Mouse (Mus musculus): ENCODE results near the gene Gimap3. TPM values are rescaled to one million over a fixed set of nuclear protein-coding genes. Genes with fewer than 3 reads are reported as not detected.

The Gimap3 gene
- polyA plus RNA-seq, 1 experiment from 2014 or later: 0.10 TPM

- Histone ChIP-seq H3K4me3 (ENCODE audit: low read depth, low read length) (no peak overlapping the region), H3K4me2 (replicated peaks; ENCODE audit: low read depth) (no peak overlapping the region), H3K4me1 (replicated peaks; ENCODE audit: control insufficient read depth, insufficient read depth) (no peaks in the 10 kb centered on the region), H3K36me3 (ENCODE audit: control insufficient read depth, insufficient read depth, low read length) (no peaks in the 10 kb centered on the region), H3K9ac (ENCODE audit: low read length) (no peak overlapping the region), H3K27ac (replicated peaks) (no peak overlapping the region), H3K9me3 (ENCODE audit: control insufficient read depth, low read length) (no peaks in the 10 kb centered on the region), H3K27me3 (ENCODE audit: control insufficient read depth, insufficient read depth, low read length) (no peaks in the 10 kb centered on the region)
- DNase-seq (ENCODE audit: low spot score) (no peak), ATAC-seq (ENCODE audit: low FRiP score, low TSS enrichment) (no peak)
- TF ChIP-seq EP300 (optimal IDR thresholded peaks at IDR 0.05): no peak
- no peak for TF ChIP-seq CTCF (IDR thresholded peaks at IDR 0.05; ENCODE audit: low read depth)
Measured at GRCm38 (mm10) chr6:48803406-48804051, 32.9 kb upstream of the Gimap3 start.

GRCm38 (mm10) chr6:48801897-48802296 lies 31.2 kb upstream of the Gimap3 start:
- no peaks in the 10 kb centered on the region for H3K36me3 ChIP-seq (ENCODE audit: control insufficient read depth, insufficient read depth, low read length)
- no peaks in the 10 kb centered on the region for H3K9me3 ChIP-seq (ENCODE audit: control insufficient read depth, low read length)
- no peak for TF ChIP-seq CTCF (IDR thresholded peaks at IDR 0.05; ENCODE audit: low read depth)
- H3K27me3 ChIP-seq (ENCODE audit: control insufficient read depth, insufficient read depth, low read length): no peaks in the 10 kb centered on the region
- no peak for DNase-seq (ENCODE audit: low spot score)
- 68% methylated on average over 1 of the region's 1 CpGs for WGBS
- no peak overlapping the region for H3K27ac ChIP-seq (replicated peaks)
- H3K4me1 ChIP-seq (replicated peaks; ENCODE audit: control insufficient read depth, insufficient read depth): no peaks in the 10 kb centered on the region
- no peak overlapping the region for H3K9ac ChIP-seq (ENCODE audit: low read length)
- H3K4me3 ChIP-seq (ENCODE audit: low read depth, low read length): no peak overlapping the region
- no peak overlapping the region for H3K4me2 ChIP-seq (replicated peaks; ENCODE audit: low read depth)
- ATAC-seq (ENCODE audit: low FRiP score, low TSS enrichment): no peak

- ATAC-seq (ENCODE audit: low FRiP score, low TSS enrichment) (no peak), DNase-seq (ENCODE audit: low spot score) (no peak)
- Histone ChIP-seq H3K27me3 (ENCODE audit: control insufficient read depth, insufficient read depth, low read length) (no peaks in the 10 kb centered on the region), H3K36me3 (ENCODE audit: control insufficient read depth, insufficient read depth, low read length) (no peaks in the 10 kb centered on the region), H3K9ac (ENCODE audit: low read length) (no peak overlapping the region), H3K9me3 (ENCODE audit: control insufficient read depth, low read length) (no peaks in the 10 kb centered on the region), H3K4me3 (ENCODE audit: low read depth, low read length) (no peak overlapping the region), H3K4me1 (replicated peaks; ENCODE audit: control insufficient read depth, insufficient read depth) (no peaks in the 10 kb centered on the region), H3K4me2 (replicated peaks; ENCODE audit: low read depth) (no peak overlapping the region), H3K27ac (replicated peaks) (no peak overlapping the region)
- 71% methylated on average over 2 of the region's 2 CpGs for WGBS
- TF ChIP-seq CTCF (IDR thresholded peaks at IDR 0.05; ENCODE audit: low read depth) (no peak), EP300 (optimal IDR thresholded peaks at IDR 0.05) (no peak)
Measured at GRCm38 (mm10) chr6:48787867-48788266, 17.2 kb upstream of the Gimap3 start.

DNA sequence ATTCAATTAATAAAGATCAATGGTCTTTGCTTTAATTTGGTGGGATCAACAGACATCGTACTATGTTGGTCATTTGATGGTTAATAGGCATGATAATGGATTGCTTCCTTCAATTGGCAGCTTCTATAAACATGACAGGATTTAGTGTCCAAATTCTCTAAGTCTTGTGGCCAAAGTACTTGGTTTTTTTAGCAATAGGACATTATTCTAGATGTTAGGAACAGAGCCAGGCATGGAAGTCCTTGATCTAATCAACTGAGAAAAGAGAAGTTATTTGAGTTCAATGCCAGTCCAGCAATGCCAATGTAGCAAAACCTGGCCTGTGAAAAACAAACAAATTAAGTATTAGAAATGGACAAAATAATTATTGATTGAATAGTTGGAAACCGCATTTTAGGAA lies 14.9 kb upstream of the Gimap3 start:
- no peak for TF ChIP-seq CTCF (IDR thresholded peaks at IDR 0.05; ENCODE audit: low read depth)
- peak; percentile 18 for TF ChIP-seq EP300 (optimal IDR thresholded peaks at IDR 0.05)
- no peak for DNase-seq (ENCODE audit: low spot score)
- peak overlapping the region; percentile 76 for H3K27ac ChIP-seq (replicated peaks)
- H3K4me1 ChIP-seq (replicated peaks; ENCODE audit: control insufficient read depth, insufficient read depth): no peaks in the 10 kb centered on the region
- H3K9ac ChIP-seq (ENCODE audit: low read length): no peak overlapping the region
- no peaks in the 10 kb centered on the region for H3K36me3 ChIP-seq (ENCODE audit: control insufficient read depth, insufficient read depth, low read length)
- H3K4me2 ChIP-seq (replicated peaks; ENCODE audit: low read depth): no peak overlapping the region
- no peaks in the 10 kb centered on the region for H3K27me3 ChIP-seq (ENCODE audit: control insufficient read depth, insufficient read depth, low read length)
- no peaks in the 10 kb centered on the region for H3K9me3 ChIP-seq (ENCODE audit: control insufficient read depth, low read length)
- H3K4me3 ChIP-seq (ENCODE audit: low read depth, low read length): no peak overlapping the region
- WGBS: 40% methylated on average over 2 of the region's 2 CpGs
- ATAC-seq (ENCODE audit: low FRiP score, low TSS enrichment): peak; percentile 61; the same call in 1 of the 2 replicates

- 35% methylated on average over 1 of the region's 1 CpGs for WGBS
- no peaks in the 10 kb centered on the region for H3K9me3 ChIP-seq (ENCODE audit: control insufficient read depth, low read length)
- no peak overlapping the region for H3K4me2 ChIP-seq (replicated peaks; ENCODE audit: low read depth)
- H3K36me3 ChIP-seq (ENCODE audit: control insufficient read depth, insufficient read depth, low read length): no peaks in the 10 kb centered on the region
- ATAC-seq (ENCODE audit: low FRiP score, low TSS enrichment) (peak; percentile 80), DNase-seq (ENCODE audit: low spot score) (no peak)
- peak overlapping the region; percentile 82 for H3K27ac ChIP-seq (replicated peaks)
- TF ChIP-seq EP300 (optimal IDR thresholded peaks at IDR 0.05): peak; percentile 53
- no peak for TF ChIP-seq CTCF (IDR thresholded peaks at IDR 0.05; ENCODE audit: low read depth)
- H3K4me3 ChIP-seq (ENCODE audit: low read depth, low read length): no peak overlapping the region
- no peaks in the 10 kb centered on the region for H3K27me3 ChIP-seq (ENCODE audit: control insufficient read depth, insufficient read depth, low read length)
- no peak overlapping the region for H3K9ac ChIP-seq (ENCODE audit: low read length)
- H3K4me1 ChIP-seq (replicated peaks; ENCODE audit: control insufficient read depth, insufficient read depth): no peaks in the 10 kb centered on the region
Measured at GRCm38 (mm10) chr6:48785189-48785588, 14.5 kb upstream of the Gimap3 start.

DNA sequence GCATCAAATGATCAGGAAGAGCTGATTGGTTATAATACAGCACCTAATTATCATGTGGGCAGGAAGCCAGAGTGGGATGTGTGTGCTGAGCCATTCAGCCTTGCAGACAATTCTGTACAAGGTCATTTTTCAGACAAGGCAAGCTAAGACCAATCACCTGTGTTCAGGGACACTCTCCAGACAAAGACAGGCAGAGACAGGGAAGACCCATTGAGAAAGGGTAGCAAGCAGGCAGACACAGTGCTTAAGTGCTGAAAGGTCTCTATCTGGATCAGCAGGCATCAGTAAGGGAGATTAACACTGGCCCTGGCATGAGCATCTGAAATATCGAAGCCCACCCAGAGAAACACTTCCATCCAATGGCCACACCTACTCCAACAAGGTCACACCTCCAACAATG lies 13.8 kb upstream of the Gimap3 start:
- H3K4me3 ChIP-seq (ENCODE audit: low read depth, low read length): no peak overlapping the region
- no peak overlapping the region for H3K9ac ChIP-seq (ENCODE audit: low read length)
- no peaks in the 10 kb centered on the region for H3K36me3 ChIP-seq (ENCODE audit: control insufficient read depth, insufficient read depth, low read length)
- H3K27me3 ChIP-seq (ENCODE audit: control insufficient read depth, insufficient read depth, low read length): no peaks in the 10 kb centered on the region
- no peak for DNase-seq (ENCODE audit: low spot score)
- H3K4me2 ChIP-seq (replicated peaks; ENCODE audit: low read depth): no peak overlapping the region
- no peaks in the 10 kb centered on the region for H3K4me1 ChIP-seq (replicated peaks; ENCODE audit: control insufficient read depth, insufficient read depth)
- no peak for TF ChIP-seq EP300 (optimal IDR thresholded peaks at IDR 0.05)
- no peak for TF ChIP-seq CTCF (IDR thresholded peaks at IDR 0.05; ENCODE audit: low read depth)
- ATAC-seq (ENCODE audit: low FRiP score, low TSS enrichment): no peak
- H3K9me3 ChIP-seq (ENCODE audit: control insufficient read depth, low read length): no peaks in the 10 kb centered on the region
- WGBS: 65% methylated on average over 1 of the region's 1 CpGs
- peak overlapping the region; percentile 82 for H3K27ac ChIP-seq (replicated peaks)
